ENCODE assay signal across 8 mouse cellular contexts in the genomic region with DNA sequence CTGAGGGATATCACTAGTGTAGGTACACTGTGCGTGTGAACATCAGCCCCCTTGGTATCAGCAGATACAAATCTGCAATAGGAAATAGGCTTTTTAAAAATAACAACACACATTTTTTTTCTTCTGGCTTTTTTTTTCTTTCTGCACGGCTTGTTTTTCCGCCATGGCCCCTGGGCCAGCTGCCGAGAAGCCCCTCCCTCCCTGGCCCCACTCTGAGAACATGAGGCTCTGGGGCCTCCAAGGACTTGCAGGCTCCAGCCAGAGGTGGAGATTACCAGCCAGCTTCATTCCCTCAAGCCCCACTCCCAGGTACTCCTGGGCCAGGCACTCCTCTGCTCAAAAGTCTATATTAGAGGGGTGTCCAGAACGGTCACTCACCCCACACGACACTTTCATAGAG. TPM values are rescaled to one million over a fixed set of nuclear protein-coding genes. Genes with fewer than 3 reads are reported as not detected.
DNase-seq lines count a peak whose midpoint lies in the region; ATAC-seq and TF ChIP-seq lines count a peak whose summit lies in the region.

No protein-coding gene starts in this region.

- H3K27ac ChIP-seq in heart, embryonic 10.5 days = peak overlapping the region; percentile 54; the same call in 1 of the 2 replicates
- no peak overlapping the region for H3K27ac ChIP-seq in thymus, adult 2 months (ENCODE audit: control insufficient read depth, insufficient read depth, low read length)
- H3K27ac ChIP-seq in stomach, postnatal 0 days (replicated peaks) = peak overlapping the region; percentile 69; the same call in 1 of the 2 replicates

- TF ChIP-seq POLR2A in thymus, adult 2 months (IDR thresholded peaks at IDR 0.05; ENCODE audit: control insufficient read depth, extremely low read depth, insufficient read depth, low read length, poor library complexity) = no peak

- peaks cover 67% of the 10 kb centered on the region for H3K4me1 ChIP-seq in heart, embryonic 10.5 days
- peaks cover 33% of the 10 kb centered on the region for H3K4me1 ChIP-seq in thymus, adult 2 months (replicated peaks; ENCODE audit: control insufficient read depth, insufficient read depth, low read length)
- peaks cover 20% of the 10 kb centered on the region for H3K4me1 ChIP-seq in stomach, postnatal 0 days (replicated peaks; ENCODE audit: control insufficient read depth, insufficient read depth)

- ATAC-seq in stomach, postnatal 0 days (ENCODE audit: low FRiP score, low TSS enrichment) = no peak

- no peak for TF ChIP-seq CTCF in thymus, adult 2 months (IDR thresholded peaks at IDR 0.05; ENCODE audit: borderline replicate concordance, control insufficient read depth, extremely low read depth, insufficient read depth, low read length, poor library complexity)
- no peak for TF ChIP-seq CTCF in stomach, postnatal 0 days (IDR thresholded peaks at IDR 0.05; ENCODE audit: low read depth)

- H3K4me3 ChIP-seq in heart, embryonic 10.5 days = no peak overlapping the region
- no peak overlapping the region for H3K4me3 ChIP-seq in thymus, adult 2 months (ENCODE audit: control insufficient read depth, insufficient read depth, low read length)
- H3K4me3 ChIP-seq in stomach, postnatal 0 days (ENCODE audit: low read depth, low read length) = no peak overlapping the region

- WGBS in heart, embryonic 10.5 days = 59% methylated on average over 6 of the region's 6 CpGs
- WGBS in thymus, adult 2 months = 55% methylated on average over 6 of the region's 6 CpGs
- 37% methylated on average over 6 of the region's 6 CpGs for WGBS in stomach, postnatal 0 days

- intact Hi-C loops in heart, postnatal 14 days (cut with DNase I) = no loop called here

- no peaks in the 10 kb centered on the region for H3K36me3 ChIP-seq in heart, embryonic 10.5 days
- H3K36me3 ChIP-seq in thymus, adult 2 months (ENCODE audit: control insufficient read depth, insufficient read depth, low read length) = no peaks in the 10 kb centered on the region
- H3K36me3 ChIP-seq in stomach, postnatal 0 days (ENCODE audit: control insufficient read depth, insufficient read depth, low read length) = no peaks in the 10 kb centered on the region

- no peaks in the 10 kb centered on the region for H3K9me3 ChIP-seq in heart, embryonic 10.5 days
- H3K9me3 ChIP-seq in stomach, postnatal 0 days (ENCODE audit: control insufficient read depth, low read length) = no peaks in the 10 kb centered on the region

- DNase-seq in heart, embryonic 10.5 days (ENCODE audit: low spot score) = no peak
- DNase-seq in heart, postnatal 14 days = no peak
- peak; percentile 50 for DNase-seq in kidney, postnatal 14 days
- no peak for DNase-seq in kidney, adult 8-10 months
- peak; percentile 61 for DNase-seq in thymus, postnatal 4 days
- DNase-seq in thymus, adult 2 months = no peak
- no peak for DNase-seq in stomach, postnatal 0 days (ENCODE audit: low spot score)
- no peak for DNase-seq in adrenal gland, postnatal 10 days

- H3K27me3 ChIP-seq in heart, embryonic 10.5 days (ENCODE audit: insufficient read depth, poor library complexity, severe bottlenecking) = no peaks in the 10 kb centered on the region
- H3K27me3 ChIP-seq in thymus, adult 2 months (ENCODE audit: control insufficient read depth, insufficient read depth, low read length) = no peaks in the 10 kb centered on the region
- H3K27me3 ChIP-seq in stomach, postnatal 0 days (ENCODE audit: control insufficient read depth, insufficient read depth, low read length) = no peaks in the 10 kb centered on the region

- H3K4me2 ChIP-seq in stomach, postnatal 0 days (replicated peaks; ENCODE audit: low read depth) = no peak overlapping the region

- H3K9ac ChIP-seq in stomach, postnatal 0 days (ENCODE audit: low read length) = peak overlapping the region; percentile 48; the same call in 1 of the 2 replicates

- no peak for TF ChIP-seq EP300 in stomach, postnatal 0 days (optimal IDR thresholded peaks at IDR 0.05)

RNA-seq across cellular contexts. Expression of a gene that starts 4.5 kb away (rescaled TPM):
- 4.5 and 4.6 TPM in 2 replicates for polyA plus RNA-seq in heart, embryonic 10.5 days (2016; fragmentation: Nextera tagmentation; extraction: Ambion mirVana)
- 10 to 100 TPM; 19.4 to 20.5 TPM for total RNA-seq in heart, postnatal 14 days (2021)
- 17.1 and 17.9 TPM in 2 replicates for polyA plus RNA-seq in thymus, adult 2 months (2012; rRNA removed)
- 5.8 and 6.2 TPM in 2 replicates for polyA plus RNA-seq in stomach, postnatal 0 days (2015; fragmentation: Nextera tagmentation; extraction: Ambion mirVana)
- total RNA-seq in adrenal gland, postnatal 10 days (2021) = 10 to 100 TPM; 35.7 to 37.1 TPM

Comparison
In these comparisons a context has a peak if more than half of its experiments do, and no peak if none do; other contexts are left out.
1. DNase-seq: peak in kidney, postnatal 14 days (single experiment) and thymus, postnatal 4 days (single experiment); none in heart, embryonic 10.5 days (single experiment), heart, postnatal 14 days (0 of 2), kidney, adult 8-10 months (0 of 2), thymus, adult 2 months (single experiment), stomach, postnatal 0 days (single experiment) and adrenal gland, postnatal 10 days (single experiment).